Comparison of ENCODE assay signal across 8 mouse cellular contexts in genomic region chr2:73774786-73775682, GRCm38 (mm10). TPM values are rescaled to one million over a fixed set of nuclear protein-coding genes. Genes with fewer than 3 reads are reported as not detected.
A peak's percentile ranks its signal among the peaks of the same experiment; 100 is the strongest.
DNase-seq lines count a peak whose midpoint lies in the region; ATAC-seq and TF ChIP-seq lines count a peak whose summit lies in the region.

Chn1 (minus strand) TSS chr2:73775346.

- peak within 1 kb of the TSS; percentile 64 for H3K4me2 ChIP-seq in forebrain, embryonic 16.5 days (ENCODE audit: low read length)

- no peaks in the 10 kb centered on the region for H3K9me3 ChIP-seq in ES-Bruce4 (replicated peaks; ENCODE audit: control insufficient read depth, insufficient read depth, low read length, poor library complexity, severe bottlenecking)
- H3K9me3 ChIP-seq in forebrain, embryonic 16.5 days (ENCODE audit: control insufficient read depth, low read length): no peaks in the 10 kb centered on the region

- no peak for TF ChIP-seq CTCF in ES-Bruce4 (IDR thresholded peaks at IDR 0.05; ENCODE audit: low read depth, low read length)
- no peak for TF ChIP-seq CTCF in lung, adult 2 months (IDR thresholded peaks at IDR 0.05; ENCODE audit: insufficient read depth, low read length)

- WGBS in forebrain, embryonic 16.5 days: under 1% methylated on average over 68 of the region's 131 CpGs
- 1% methylated on average over 113 of the region's 131 CpGs for WGBS in lung, adult 2 months

- TF ChIP-seq EP300 in ES-Bruce4 (IDR thresholded peaks at IDR 0.05; ENCODE audit: insufficient read depth, low read depth, low read length): no peak

- H3K4me1 ChIP-seq in ES-Bruce4 (ENCODE audit: control insufficient read depth, insufficient read depth, low read length): peaks cover 3% of the 10 kb centered on the region
- H3K4me1 ChIP-seq in forebrain, embryonic 16.5 days (replicated peaks; ENCODE audit: control insufficient read depth, insufficient read depth, low read length): peaks cover 43% of the 10 kb centered on the region
- H3K4me1 ChIP-seq in lung, adult 2 months (ENCODE audit: control insufficient read depth, insufficient read depth, low read length): no peaks in the 10 kb centered on the region; the same call in 1 of the 2 replicates

- peak within 1 kb of the TSS; percentile 86 for H3K9ac ChIP-seq in ES-Bruce4 (ENCODE audit: low read depth, poor library complexity, severe bottlenecking)
- peak within 1 kb of the TSS; percentile 81 for H3K9ac ChIP-seq in forebrain, embryonic 16.5 days (replicated peaks; ENCODE audit: low read depth, low read length)

- no peaks in the 10 kb centered on the region for H3K27me3 ChIP-seq in ES-Bruce4 (ENCODE audit: control insufficient read depth, insufficient read depth, low read length, poor library complexity, severe bottlenecking)
- H3K27me3 ChIP-seq in forebrain, embryonic 16.5 days (replicated peaks; ENCODE audit: control insufficient read depth, insufficient read depth, low read length): no peaks in the 10 kb centered on the region

- peak; percentile 66 for DNase-seq in cerebellum, adult 11 months
- peak; percentile 81 for DNase-seq in heart, postnatal 4 days
- DNase-seq in layer of hippocampus, adult 9-10 months (ENCODE audit: low spot score): peak; percentile 18
- peak; percentile 57 for DNase-seq in lung, adult 2 months
- DNase-seq in ovary, postnatal 10 days (ENCODE audit: low spot score): peak; percentile 18
- DNase-seq in urinary bladder, postnatal 14 days (ENCODE audit: low spot score): peak; percentile 41

- H3K27ac ChIP-seq in ES-Bruce4 (ENCODE audit: insufficient read depth, low read length): peak within 1 kb of the TSS; percentile 36
- H3K27ac ChIP-seq in forebrain, embryonic 16.5 days (ENCODE audit: low read length): peak within 1 kb of the TSS; percentile 95

- peak within 1 kb of the TSS; percentile 95 for H3K4me3 ChIP-seq in ES-Bruce4 (ENCODE audit: low read depth, low read length)
- peak within 1 kb of the TSS; percentile 90 for H3K4me3 ChIP-seq in forebrain, embryonic 16.5 days (replicated peaks; ENCODE audit: low read length)
- peak within 1 kb of the TSS; percentile 48 for H3K4me3 ChIP-seq in lung, adult 2 months (replicated peaks; ENCODE audit: extremely low read depth, low read depth, low read length)

- ATAC-seq in forebrain, embryonic 16.5 days: peak; percentile 94

- H3K36me3 ChIP-seq in ES-Bruce4 (ENCODE audit: control insufficient read depth, insufficient read depth, low read length, poor library complexity, severe bottlenecking): no peaks in the 10 kb centered on the region
- no peaks in the 10 kb centered on the region for H3K36me3 ChIP-seq in forebrain, embryonic 16.5 days (ENCODE audit: control insufficient read depth, insufficient read depth)

- no peak for TF ChIP-seq POLR2A in ES-Bruce4 (IDR thresholded peaks at IDR 0.05; ENCODE audit: insufficient read depth, low read length)
- TF ChIP-seq POLR2A in lung, adult 2 months (IDR thresholded peaks at IDR 0.05; ENCODE audit: borderline replicate concordance, extremely low read depth, low read depth, low read length): no peak

RNA-seq across cellular contexts. Expression of gene Chn1, which starts in this region (rescaled TPM):
- 20.2 and 25.8 TPM in 2 replicates for polyA plus RNA-seq in ES-Bruce4 (2011; ENCODE audit: insufficient read depth, insufficient read length, low read depth, missing spikeins)
- polyA plus RNA-seq in forebrain, embryonic 16.5 days (2015; fragmentation: Nextera tagmentation; extraction: Ambion mirVana): 91.5 and 94.0 TPM in 2 replicates
- 10 to 100 TPM; 77.7 to 79.8 TPM for total RNA-seq in heart, postnatal 4 days (2021)
- polyA plus RNA-seq in lung, adult 2 months (2012; rRNA removed): 24.4 and 35.6 TPM in 2 replicates

Comparison
In these comparisons a context has a peak if more than half of its experiments do, and no peak if none do; other contexts are left out.
1. Peak in every context shown above with its lines: DNase-seq, ATAC-seq, H3K4me3 ChIP-seq and H3K27ac ChIP-seq.
2. DNase-seq: peak in every context shown above with its lines; median percentile 81 in heart, postnatal 4 days; 66 in cerebellum, adult 11 months; 57 in lung, adult 2 months; 41 in urinary bladder, postnatal 14 days; 18 in layer of hippocampus, adult 9-10 months; 18 in ovary, postnatal 10 days.